Mouse (Mus musculus): ENCODE data around the gene Cactin.
A peak's percentile ranks its signal among the peaks of the same experiment; 100 is the strongest.

The Cactin gene

GRCm38 (mm10) chr10:81320550-81321347 is at the start of gene Cactin:
TSS of gene Cactin (plus strand) at chr10:81321103.
- ATAC-seq (ENCODE audit: low TSS enrichment) = peak; percentile 78

GRCm38 (mm10) chr10:81272356-81272755 is 48.5 kb upstream of the Cactin start:
- ATAC-seq (ENCODE audit: low TSS enrichment) = no peak

- no peak for ATAC-seq (ENCODE audit: low TSS enrichment)
These were observed 47.1 kb upstream of the Cactin start for GRCm38 (mm10) chr10:81273842-81274241.

- no peak for ATAC-seq (ENCODE audit: low TSS enrichment)
These were observed 43.2 kb upstream of the Cactin start for GRCm38 (mm10) chr10:81277676-81278075.

DNA sequence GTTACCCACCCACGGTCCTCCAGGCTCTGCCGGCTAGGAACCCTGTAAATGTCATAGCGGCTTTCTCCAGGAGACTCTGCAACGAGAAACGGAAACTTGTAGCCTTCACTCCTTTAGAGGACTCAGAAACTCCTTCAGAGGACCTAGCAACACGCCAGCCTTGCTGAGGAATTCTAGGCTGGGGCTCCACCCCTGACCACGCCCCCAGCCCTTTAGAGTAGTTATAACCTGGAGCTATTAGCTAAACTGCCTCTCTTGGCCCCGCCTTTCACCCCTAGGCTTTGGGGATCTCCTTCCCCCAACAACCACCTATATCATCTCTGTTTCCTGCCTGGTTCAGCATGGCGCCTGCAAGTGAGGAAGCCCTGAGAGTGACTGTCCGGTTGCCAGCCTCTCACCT is 41.4 kb upstream of the Cactin start:
- ATAC-seq (ENCODE audit: low TSS enrichment) = no peak

- no peak for ATAC-seq (ENCODE audit: low TSS enrichment)
These were observed 36.7 kb upstream of the Cactin start for GRCm38 (mm10) chr10:81284189-81284588.

DNA sequence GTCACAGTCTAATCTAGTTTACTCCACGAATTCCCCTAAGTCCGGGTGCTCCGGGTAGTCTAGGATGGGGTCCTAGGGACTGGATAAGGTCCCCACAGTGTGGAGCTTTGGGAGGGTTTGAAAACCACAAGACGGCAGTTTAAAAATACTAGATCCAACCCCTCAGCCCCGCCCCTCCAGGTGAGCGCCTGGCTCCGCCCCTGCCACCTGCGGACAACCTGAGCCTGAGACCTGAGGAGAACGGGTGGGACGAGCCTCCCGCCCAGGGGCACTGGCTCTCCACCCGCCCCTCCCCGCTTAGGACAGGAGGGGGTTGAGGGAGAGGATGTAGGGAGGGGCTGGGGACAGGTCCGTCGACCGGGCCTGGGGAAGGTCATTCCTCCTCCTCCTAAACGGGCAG is 36.2 kb upstream of the Cactin start:
- no peak for ATAC-seq (ENCODE audit: low TSS enrichment)

DNA sequence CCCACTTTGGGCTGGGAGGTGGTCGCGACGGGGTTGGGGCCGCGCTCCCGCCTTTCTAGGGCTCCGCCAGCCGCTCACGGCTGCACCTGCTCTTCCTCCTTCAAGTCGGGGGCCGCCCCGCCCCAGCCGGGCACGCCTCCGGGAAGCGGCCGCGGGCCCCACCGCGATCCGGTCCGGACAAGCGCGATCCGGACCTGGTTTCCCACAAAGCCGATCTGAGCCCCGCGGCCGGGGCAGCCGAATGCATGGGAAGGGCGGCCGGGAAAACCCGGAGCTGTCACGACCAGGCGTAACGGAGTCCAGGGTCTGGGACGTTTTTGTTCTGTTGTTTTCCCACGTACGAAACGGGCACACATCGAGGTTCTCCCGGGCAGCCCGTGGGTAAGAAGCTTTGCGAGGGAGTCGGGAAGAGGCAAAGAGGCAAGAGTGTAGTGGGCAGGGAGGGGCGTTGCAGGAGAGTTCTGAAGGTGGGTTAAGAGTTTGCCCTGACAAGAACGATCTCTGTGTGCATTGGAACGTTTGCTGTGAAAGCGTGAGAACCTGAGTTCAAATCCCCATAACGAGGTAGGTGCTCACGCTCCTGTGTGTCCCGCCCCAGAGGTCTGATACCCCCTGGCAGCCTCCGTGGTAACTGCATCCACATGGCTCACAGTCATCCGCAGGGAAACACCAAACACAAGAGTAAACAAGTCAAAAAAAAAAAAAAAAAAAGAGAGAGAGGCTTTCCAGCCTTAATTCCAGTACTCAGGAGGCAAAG is 35.0 kb upstream of the Cactin start:
- ATAC-seq (ENCODE audit: low TSS enrichment) = peak; percentile 71

GRCm38 (mm10) chr10:81286586-81286985 is 34.3 kb upstream of the Cactin start:
- no peak for ATAC-seq (ENCODE audit: low TSS enrichment)

DNA sequence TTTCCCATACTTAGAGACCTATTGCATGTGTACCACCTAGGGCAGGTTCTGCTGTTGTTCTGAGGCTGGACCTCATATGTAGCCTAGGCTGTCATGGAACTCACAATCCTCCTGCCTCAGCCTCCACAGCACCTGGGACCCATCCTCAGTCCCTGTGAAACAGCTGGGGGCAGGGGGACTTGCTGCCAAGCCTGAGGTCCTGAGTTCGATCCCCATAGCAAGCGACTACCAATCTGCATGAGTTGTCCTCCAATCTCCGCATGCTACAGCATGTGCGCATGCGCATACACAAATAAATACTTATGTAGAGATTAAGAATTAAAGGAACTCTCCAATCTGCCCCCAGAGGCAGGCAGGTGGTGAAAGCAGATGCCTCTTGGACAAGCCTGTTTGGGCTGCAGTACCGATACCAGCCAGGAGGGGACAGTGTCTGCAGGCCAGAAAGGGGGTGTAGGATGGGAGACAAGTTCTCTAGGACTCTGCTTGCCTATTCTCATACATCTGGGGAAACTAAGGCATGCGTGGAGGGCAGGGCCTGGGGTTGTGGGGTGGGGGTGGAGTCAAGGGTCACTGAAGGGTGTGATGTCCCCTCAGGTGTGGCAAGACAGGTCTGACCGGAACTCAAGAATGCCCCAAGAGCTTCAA is 33.3 kb upstream of the Cactin start:
- no peak for ATAC-seq (ENCODE audit: low TSS enrichment)

- no peak for ATAC-seq (ENCODE audit: low TSS enrichment)
These were observed 32.3 kb upstream of the Cactin start for GRCm38 (mm10) chr10:81288601-81289000.

DNA sequence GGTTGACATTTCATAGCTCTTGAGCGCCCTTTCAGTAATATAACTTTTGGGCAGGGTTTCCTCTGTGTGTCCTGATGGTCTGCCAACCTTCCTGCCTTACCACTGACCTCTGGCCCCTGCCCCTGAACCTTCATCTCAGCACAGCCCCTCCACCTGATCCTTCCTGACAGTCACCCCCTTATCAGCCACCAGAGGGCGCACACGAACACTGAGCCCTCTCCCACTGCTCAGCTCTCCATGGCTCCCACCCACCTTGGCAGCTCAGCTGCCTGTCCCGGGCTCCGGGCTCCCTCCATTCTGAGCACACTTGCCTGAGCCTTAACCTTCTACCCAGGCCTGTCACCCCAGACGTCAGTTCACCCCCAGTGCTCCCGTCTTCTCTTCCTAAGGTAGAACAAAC is 31.6 kb upstream of the Cactin start:
- ATAC-seq (ENCODE audit: low TSS enrichment) = no peak

GRCm38 (mm10) chr10:81289811-81290210 is 31.1 kb upstream of the Cactin start:
- no peak for ATAC-seq (ENCODE audit: low TSS enrichment)

DNA sequence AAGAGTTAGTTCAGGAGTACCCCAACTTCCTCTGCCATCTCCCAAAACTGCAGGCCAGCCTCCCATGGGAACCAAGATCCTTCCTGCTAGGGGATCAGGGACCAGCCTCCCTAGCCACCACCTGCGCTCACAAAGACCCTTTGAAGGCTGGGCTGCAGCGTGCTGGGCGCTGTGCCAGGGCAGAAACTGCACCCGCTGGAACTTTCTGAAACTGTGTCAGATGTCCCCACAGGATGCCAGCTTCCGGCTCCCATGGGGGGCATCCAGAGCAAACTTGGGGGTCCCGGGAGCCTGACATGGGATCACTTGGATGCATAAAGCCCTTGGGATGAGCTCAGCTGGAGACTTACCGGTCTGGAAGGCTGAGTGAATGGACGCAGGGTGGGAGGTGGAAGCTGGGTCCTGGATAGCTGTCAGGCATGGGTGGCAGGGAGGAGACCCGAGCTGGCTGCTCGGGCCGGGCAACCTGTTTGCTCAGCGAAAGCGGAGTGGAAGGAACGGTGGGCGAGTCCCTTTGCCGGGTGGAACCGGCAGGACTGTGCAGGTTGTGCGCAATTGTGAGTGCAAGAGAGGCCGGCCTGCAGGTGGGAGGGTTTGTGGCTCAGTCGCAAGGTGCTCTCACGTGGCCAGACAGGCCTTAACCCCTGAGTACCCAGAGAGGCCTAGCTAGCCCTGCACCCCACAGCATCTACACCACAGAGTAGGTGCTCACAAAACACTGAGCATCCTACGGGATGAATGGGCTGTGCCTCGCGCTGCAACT is 30.0 kb upstream of the Cactin start:
- no peak for ATAC-seq (ENCODE audit: low TSS enrichment)

DNA sequence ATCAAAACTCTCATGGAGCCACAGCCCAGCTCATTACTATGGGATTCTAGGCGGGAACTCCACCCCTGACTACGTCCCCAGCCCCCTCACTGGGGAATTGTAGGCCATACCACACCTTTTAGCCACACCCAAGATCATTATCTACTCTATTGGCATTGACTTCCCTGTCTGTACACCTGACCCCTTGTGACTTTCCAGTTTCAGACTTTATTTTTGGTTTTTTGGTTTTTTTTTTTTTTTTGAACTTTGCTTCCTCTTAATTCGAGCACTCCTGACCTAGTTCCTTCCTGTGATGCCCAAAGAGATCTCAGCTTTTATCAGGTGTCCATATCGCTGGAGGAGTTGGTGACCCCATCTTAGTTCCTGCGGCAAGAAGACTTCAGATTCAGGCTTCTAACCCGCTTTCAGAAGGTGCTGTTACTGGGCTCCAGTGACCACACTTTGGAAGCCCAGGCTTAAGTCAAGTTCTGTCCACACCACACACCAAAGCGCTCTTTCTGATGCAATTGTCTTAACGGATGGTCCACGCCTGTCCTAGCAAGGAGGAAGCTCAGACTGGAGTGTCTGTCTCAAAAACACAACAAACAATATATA is 29.3 kb upstream of the Cactin start, which contains the start of gene Tjp3:
Tjp3 (minus strand) TSS at position 71 of the 594 bp plus-strand sequence.
- no peak for ATAC-seq (ENCODE audit: low TSS enrichment)

- peak; percentile 60 for ATAC-seq (ENCODE audit: low TSS enrichment)
These were observed 28.2 kb upstream of the Cactin start, which contains the start of gene Pip5k1c for GRCm38 (mm10) chr10:81292554-81293333. TSS of gene Pip5k1c (plus strand) at chr10:81292963.

- ATAC-seq (ENCODE audit: low TSS enrichment) = no peak
These were observed 27.4 kb upstream of the Cactin start for GRCm38 (mm10) chr10:81293334-81294030.

GRCm38 (mm10) chr10:81294442-81294841 is 26.5 kb upstream of the Cactin start:
- no peak for ATAC-seq (ENCODE audit: low TSS enrichment)

GRCm38 (mm10) chr10:81295185-81295584 is 25.7 kb upstream of the Cactin start:
- peak; percentile 5; the same call in 1 of the 2 replicates for ATAC-seq (ENCODE audit: low TSS enrichment)

- no peak for ATAC-seq (ENCODE audit: low TSS enrichment)
These were observed 23.7 kb upstream of the Cactin start for GRCm38 (mm10) chr10:81297246-81297645.

Measured in frontal cortex, adult (tissue).